In the genomic region with DNA sequence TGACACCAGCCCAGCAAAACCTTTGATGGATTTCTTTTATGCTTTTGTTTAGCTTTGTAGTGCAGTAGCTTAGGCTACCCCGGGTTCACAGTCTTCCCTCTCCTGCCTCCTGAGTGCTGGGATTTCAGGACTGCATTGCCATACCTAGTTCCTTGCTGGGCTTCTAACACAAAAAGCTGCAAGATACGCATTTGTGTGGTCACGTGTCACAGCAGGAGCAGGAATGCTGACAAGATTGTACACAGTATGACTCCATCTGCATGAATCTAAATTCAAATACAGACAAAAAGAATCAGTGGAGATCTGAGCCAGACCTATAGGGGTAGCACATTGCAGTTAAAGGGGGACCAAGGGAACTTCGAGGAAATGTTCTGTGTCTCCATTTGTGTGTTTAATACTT, we compare ENCODE assay signal across 20 mouse cellular contexts. TPM values are rescaled to one million over a fixed set of nuclear protein-coding genes. Genes with fewer than 3 reads are reported as not detected.
DNase-seq lines count a peak whose midpoint lies in the region; ATAC-seq lines count a peak whose summit lies in the region.
"Had no signal": no experiment of that assay in that cellular context is flagged by ENCODE, and none has a peak within 500 bp of the region (broad histone marks: within the 10 kb centered on the region; RNA-seq: fewer than 3 reads in every experiment).

No protein-coding gene starts in this region.

- H3K4me2 ChIP-seq in embryonic facial prominence, embryonic 13.5 days: no peak overlapping the region
- no peak overlapping the region for H3K4me2 ChIP-seq in forebrain, embryonic 14.5 days (ENCODE audit: low read length)
- no peak overlapping the region for H3K4me2 ChIP-seq in liver, embryonic 15.5 days
- H3K4me2 ChIP-seq: embryonic facial prominence, embryonic 12.5 days; stomach, embryonic 15.5 days had no signal

- no peak for ATAC-seq in embryonic facial prominence, embryonic 13.5 days (ENCODE audit: insufficient number of reproducible peaks, insufficient read depth, low FRiP score, low TSS enrichment, low read depth)
- peak; percentile 44 for ATAC-seq in forebrain, embryonic 14.5 days
- ATAC-seq in liver, embryonic 15.5 days (ENCODE audit: insufficient read depth): no peak

- WGBS in embryonic facial prominence, embryonic 13.5 days: 35% methylated on average over 4 of the region's 4 CpGs
- 28% methylated on average over 4 of the region's 4 CpGs for WGBS in embryonic facial prominence, embryonic 10.5 days
- 6% methylated on average over 4 of the region's 4 CpGs for WGBS in forebrain, embryonic 14.5 days
- WGBS in liver, embryonic 15.5 days (ENCODE audit: insufficient replicate concordance): 58% methylated on average over 4 of the region's 4 CpGs

- H3K27me3 ChIP-seq in embryonic facial prominence, embryonic 13.5 days: no peaks in the 10 kb centered on the region
- H3K27me3 ChIP-seq in embryonic facial prominence, embryonic 10.5 days (replicated peaks; ENCODE audit: low read depth, poor library complexity, severe bottlenecking): peaks cover 12% of the 10 kb centered on the region
- H3K27me3 ChIP-seq in forebrain, embryonic 14.5 days (replicated peaks; ENCODE audit: control insufficient read depth, insufficient read depth, low read length): no peaks in the 10 kb centered on the region
- no peaks in the 10 kb centered on the region for H3K27me3 ChIP-seq in liver, embryonic 15.5 days
- H3K27me3 ChIP-seq: embryonic facial prominence, embryonic 12.5 days; stomach, embryonic 15.5 days had no signal

- H3K9me3 ChIP-seq in embryonic facial prominence, embryonic 13.5 days: no peaks in the 10 kb centered on the region
- H3K9me3 ChIP-seq in embryonic facial prominence, embryonic 10.5 days: no peaks in the 10 kb centered on the region
- H3K9me3 ChIP-seq in forebrain, embryonic 14.5 days (replicated peaks; ENCODE audit: control insufficient read depth, low read length): no peaks in the 10 kb centered on the region
- no peaks in the 10 kb centered on the region for H3K9me3 ChIP-seq in liver, embryonic 15.5 days (replicated peaks)
- H3K9me3 ChIP-seq: embryonic facial prominence, embryonic 12.5 days; G1E; heart, embryonic 10.5 days; hindbrain, embryonic 10.5 days; stomach, embryonic 15.5 days had no signal

- no peaks in the 10 kb centered on the region for H3K36me3 ChIP-seq in embryonic facial prominence, embryonic 13.5 days
- no peaks in the 10 kb centered on the region for H3K36me3 ChIP-seq in embryonic facial prominence, embryonic 10.5 days (replicated peaks)
- no peaks in the 10 kb centered on the region for H3K36me3 ChIP-seq in forebrain, embryonic 14.5 days (ENCODE audit: control insufficient read depth, insufficient read depth, low read length)
- no peaks in the 10 kb centered on the region for H3K36me3 ChIP-seq in liver, embryonic 15.5 days (replicated peaks)
- H3K36me3 ChIP-seq: embryonic facial prominence, embryonic 12.5 days; G1E; heart, embryonic 10.5 days; hindbrain, embryonic 10.5 days; stomach, embryonic 15.5 days had no signal

- peak overlapping the region; percentile 4; the same call in 1 of the 2 replicates for H3K27ac ChIP-seq in embryonic facial prominence, embryonic 13.5 days
- H3K27ac ChIP-seq in embryonic facial prominence, embryonic 10.5 days (replicated peaks): no peak overlapping the region
- no peak overlapping the region for H3K27ac ChIP-seq in forebrain, embryonic 14.5 days (ENCODE audit: low read depth, low read length)
- peak overlapping the region; percentile 90 for H3K27ac ChIP-seq in liver, embryonic 15.5 days (replicated peaks)
- H3K27ac ChIP-seq: embryonic facial prominence, embryonic 12.5 days; heart, embryonic 10.5 days; hindbrain, embryonic 10.5 days; stomach, embryonic 15.5 days had no signal

- no peak overlapping the region for H3K4me3 ChIP-seq in embryonic facial prominence, embryonic 13.5 days
- no peak overlapping the region for H3K4me3 ChIP-seq in embryonic facial prominence, embryonic 10.5 days
- no peak overlapping the region for H3K4me3 ChIP-seq in forebrain, embryonic 14.5 days (ENCODE audit: low read depth, low read length)
- H3K4me3 ChIP-seq in liver, embryonic 15.5 days (replicated peaks): no peak overlapping the region
- H3K4me3 ChIP-seq: embryonic facial prominence, embryonic 12.5 days; heart, embryonic 10.5 days; hindbrain, embryonic 10.5 days; stomach, embryonic 15.5 days had no signal

- H3K4me1 ChIP-seq in embryonic facial prominence, embryonic 13.5 days: peaks cover 30% of the 10 kb centered on the region
- peaks cover 35% of the 10 kb centered on the region for H3K4me1 ChIP-seq in embryonic facial prominence, embryonic 10.5 days
- peaks cover 7% of the 10 kb centered on the region; the same call in 1 of the 2 replicates for H3K4me1 ChIP-seq in forebrain, embryonic 14.5 days (ENCODE audit: control insufficient read depth, insufficient read depth, low read length)
- H3K4me1 ChIP-seq in liver, embryonic 15.5 days (replicated peaks): peaks cover 68% of the 10 kb centered on the region
- H3K4me1 ChIP-seq: stomach, embryonic 15.5 days had no signal

- DNase-seq in embryonic facial prominence, embryonic 10.5 days (ENCODE audit: low spot score): no peak
- DNase-seq in R1 (ENCODE audit: low read depth, low spot score): peak; percentile 59
- peak; percentile 32 for DNase-seq in forebrain, embryonic 14.5 days (ENCODE audit: low spot score)
- no peak for DNase-seq in heart, adult 11 months
- no peak for DNase-seq in gastrocnemius, adult 8-10 months (ENCODE audit: low spot score in 2 of 2)
- no peak for DNase-seq in frontal cortex, postnatal 10 days (ENCODE audit: low spot score in 2 of 2)
- DNase-seq: adrenal gland, postnatal 25 days; cerebellum, adult 18-20 months; kidney, adult 8-10 months; kidney, postnatal 25 days; lung, adult 2 months; right cerebral cortex, postnatal 25 days; thymus, adult 18-20 months had no signal

- H3K9ac ChIP-seq in embryonic facial prominence, embryonic 13.5 days: no peak overlapping the region
- H3K9ac ChIP-seq in forebrain, embryonic 14.5 days (ENCODE audit: low read length): no peak overlapping the region
- no peak overlapping the region for H3K9ac ChIP-seq in liver, embryonic 15.5 days
- H3K9ac ChIP-seq: embryonic facial prominence, embryonic 12.5 days; stomach, embryonic 15.5 days had no signal

RNA-seq across cellular contexts. Expression of gene Rgcc, which starts 6.9 kb away (rescaled TPM):
- polyA plus RNA-seq in embryonic facial prominence, embryonic 13.5 days (2015; fragmentation: Nextera tagmentation; extraction: Ambion mirVana): 46.1 and 52.6 TPM in 2 replicates
- polyA plus RNA-seq in embryonic facial prominence, embryonic 10.5 days (2016; fragmentation: Nextera tagmentation; extraction: Ambion mirVana): 30.3 and 48.2 TPM in 2 replicates
- polyA plus RNA-seq in forebrain, embryonic 14.5 days (2014; fragmentation: Nextera tagmentation; extraction: Ambion mirVana): 68.7 and 81.5 TPM in 2 replicates
- 291 and 294 TPM in 2 replicates for polyA plus RNA-seq in liver, embryonic 15.5 days (2015; fragmentation: Nextera tagmentation; extraction: Ambion mirVana)
- 10 to 100 TPM; 40.3 to 72.6 (median 66.7) TPM for total RNA-seq in gastrocnemius, adult 8-10 months (2022)
- total RNA-seq: G1E had no signal
- polyA plus RNA-seq: G1E had no signal

Comparison
In these comparisons a context has a peak if more than half of its experiments do, and no peak if none do; other contexts are left out.
1. H3K27ac ChIP-seq: peak in embryonic facial prominence, embryonic 13.5 days (single experiment) and liver, embryonic 15.5 days (single experiment); none in embryonic facial prominence, embryonic 10.5 days (single experiment) and forebrain, embryonic 14.5 days (single experiment).
2. DNase-seq: peak in R1 (single experiment) and forebrain, embryonic 14.5 days (single experiment); none in embryonic facial prominence, embryonic 10.5 days (single experiment), heart, adult 11 months (single experiment), gastrocnemius, adult 8-10 months (0 of 2) and frontal cortex, postnatal 10 days (0 of 2).